Mouse (Mus musculus) cerebral cortex, adult 2 months (tissue): ENCODE results near the gene Faim.

Experiments
- WGBS: fragments of 180-500 bp; shearing (Covaris S2); methylation state at CpG from one replicate; pipeline ENCODE4 v1.1.7; 2018; 5-methylcytosine and 5-hydroxymethylcytosine counted together

Faim gene

GRCm38 (mm10) chr9:99048724-99049250, 62.6 kb downstream of the Faim start:
- WGBS = 65% methylated on average over 1 of the region's 1 CpGs

- 75% methylated on average over 6 of the region's 6 CpGs for WGBS
Measured at GRCm38 (mm10) chr9:99049760-99050159, 63.6 kb downstream of the Faim start.
